Mouse (Mus musculus) hindbrain, postnatal 0 days (tissue): ENCODE measurements at regions not wholly inside any gene's neighbourhood (a gene's known extent, or its start where the extent isn't known, plus 50 kb on each side); places are given as distances from the start of the nearest gene placed in this dataset.

Experiments
- ATAC-seq: fragments of 200-750 bp; cut with Nextera tagmentation; 2 replicates; pipeline ENCODE4 v1.8.0; 2017; ENCODE audit warnings: mild to moderate bottlenecking, moderate TSS enrichment, moderate library complexity
- DNase-seq: peaks from one replicate; pipeline ENCODE4 v3.0.0-alpha.2; 2015; ENCODE audit warnings: low spot score
- H3K27ac ChIP-seq: fragments of 300-500 bp; sonication (generic); 2 replicates; pipeline ENCODE4 v1.5.1; 2014; ENCODE audit warnings: mild to moderate bottlenecking
- H3K27me3 ChIP-seq: fragments of 300-500 bp; sonication (generic); 2 replicates; pipeline ENCODE4 v1.6.1; 2014; ENCODE audit warnings: low read length, mixed read lengths; ENCODE audit not compliant: insufficient read depth
- H3K36me3 ChIP-seq: fragments of 300-500 bp; sonication (generic); 2 replicates; pipeline ENCODE4 v1.6.1; 2014; ENCODE audit warnings: low read length, mixed read lengths; ENCODE audit not compliant: insufficient read depth
- H3K4me1 ChIP-seq: fragments of 300-500 bp; sonication (generic); 2 replicates; pipeline ENCODE4 v1.6.1; 2014; ENCODE audit warnings: antibody characterized with exemption, low read length, mixed read lengths; ENCODE audit not compliant: insufficient read depth
- H3K4me2 ChIP-seq: fragments of 300-500 bp; sonication (generic); 2 replicates; pipeline ENCODE4 v1.6.1; 2014; ENCODE audit warnings: low read depth, mild to moderate bottlenecking, low read length, moderate library complexity, mixed read lengths
- H3K4me3 ChIP-seq: fragments of 300-500 bp; sonication (generic); 2 replicates; pipeline ENCODE4 v1.5.1; 2014; ENCODE audit warnings: low read length
- H3K9ac ChIP-seq: fragments of 300-500 bp; sonication (generic); replicated peaks from 2 replicates; pipeline ENCODE4 v1.6.1; 2014; ENCODE audit warnings: mild to moderate bottlenecking, low read length, moderate library complexity, mixed read lengths
- H3K9me3 ChIP-seq: fragments of 300-500 bp; sonication (generic); 2 replicates; pipeline ENCODE4 v1.6.1; 2016; ENCODE audit warnings: low read length, mixed read lengths
- CTCF ChIP-seq: IDR thresholded peaks from 2 replicates; pipeline ENCODE4 v1.5.1; 2016; ENCODE audit warnings: antibody characterized with exemption, control low read depth, low read depth
- WGBS: fragments of 180-500 bp; shearing (Covaris S2); extraction: QIAGEN DNeasy Blood & Tissue Kit; methylation state at CpG from one replicate; pipeline ENCODE4 v1.1.7; 2014; 5-methylcytosine and 5-hydroxymethylcytosine counted together

DNA sequence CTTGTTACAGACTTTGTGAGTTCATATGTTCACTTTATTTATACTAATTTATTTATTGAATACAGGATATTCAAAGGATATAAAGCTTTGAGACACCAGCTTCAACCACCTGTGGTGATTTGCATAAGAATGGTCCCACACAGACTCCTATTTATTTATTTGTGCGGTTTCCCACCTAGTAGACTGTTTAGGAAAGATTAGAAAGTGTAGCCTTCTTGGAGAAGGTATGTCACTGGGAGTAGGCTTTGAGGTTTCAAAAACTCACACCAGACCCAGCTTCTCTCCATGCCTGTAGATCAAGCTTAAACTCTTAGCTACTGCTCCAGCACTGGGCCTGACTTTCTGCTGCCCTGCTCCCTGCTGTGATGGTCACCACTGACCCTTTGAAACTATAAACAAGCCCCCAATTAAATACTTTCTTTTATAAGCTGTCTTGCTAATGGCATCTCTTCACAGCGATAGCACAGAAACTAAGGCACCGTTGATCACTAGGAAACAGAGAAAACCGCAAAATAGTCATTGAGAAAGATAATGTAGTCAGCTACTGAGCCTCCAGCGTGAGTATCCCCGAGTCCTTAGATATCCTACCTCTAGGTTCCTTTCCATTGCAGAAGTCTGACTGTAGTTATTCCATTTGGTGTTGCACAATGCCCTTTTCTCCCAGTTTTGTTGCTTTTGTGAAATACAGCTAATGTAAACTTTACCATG is 89.3 kb upstream of the Ifne start:
- no peak overlapping the region for H3K27ac ChIP-seq
- H3K9ac ChIP-seq: no peak overlapping the region
- no peaks in the 10 kb centered on the region for H3K4me1 ChIP-seq
- no peak for DNase-seq
- H3K4me3 ChIP-seq: no peak overlapping the region
- TF ChIP-seq CTCF: no peak
- H3K27me3 ChIP-seq: no peaks in the 10 kb centered on the region
- H3K4me2 ChIP-seq: no peak overlapping the region
- no peaks in the 10 kb centered on the region for H3K9me3 ChIP-seq
- WGBS: 51% methylated on average over 6 of the region's 6 CpGs
- no peaks in the 10 kb centered on the region for H3K36me3 ChIP-seq
- no peak for ATAC-seq

DNA sequence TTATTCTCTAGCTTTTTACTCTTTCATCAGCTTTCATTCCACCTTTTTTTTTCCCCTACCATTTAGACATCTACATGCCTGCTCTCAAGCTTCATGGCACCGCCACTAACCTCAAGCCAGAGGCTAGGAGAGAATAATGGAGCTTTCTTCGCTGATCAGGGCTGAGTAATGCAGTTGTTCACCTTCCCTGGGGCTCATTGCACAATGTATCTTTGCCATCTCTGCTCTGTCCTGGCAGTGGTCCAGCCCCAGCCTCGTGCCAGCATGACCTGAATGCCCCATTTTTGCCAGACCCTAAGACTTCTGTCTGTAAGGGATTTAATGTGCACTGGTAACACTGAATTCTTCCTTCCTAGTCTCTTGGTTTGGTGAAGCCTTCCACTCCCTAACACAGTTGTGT is 79.6 kb upstream of the Ifne start:
- 49% methylated on average over 3 of the region's 3 CpGs for WGBS
- TF ChIP-seq CTCF: no peak
- no peak overlapping the region for H3K4me3 ChIP-seq
- DNase-seq (no peak), ATAC-seq (no peak)
- H3K4me1 ChIP-seq: no peaks in the 10 kb centered on the region
- H3K9me3 ChIP-seq: no peaks in the 10 kb centered on the region
- H3K4me2 ChIP-seq: no peak overlapping the region
- no peak overlapping the region for H3K9ac ChIP-seq
- no peaks in the 10 kb centered on the region for H3K36me3 ChIP-seq
- no peaks in the 10 kb centered on the region for H3K27me3 ChIP-seq
- no peak overlapping the region for H3K27ac ChIP-seq

GRCm38 (mm10) chr4:88956605-88957004 is 76.6 kb upstream of the Ifne start:
- DNase-seq (no peak), ATAC-seq (no peak)
- H3K27me3 ChIP-seq: no peaks in the 10 kb centered on the region
- H3K27ac ChIP-seq: no peak overlapping the region
- WGBS: 59% methylated on average over 4 of the region's 4 CpGs
- H3K36me3 ChIP-seq: no peaks in the 10 kb centered on the region
- H3K4me1 ChIP-seq: no peaks in the 10 kb centered on the region
- TF ChIP-seq CTCF: no peak
- H3K9me3 ChIP-seq: no peaks in the 10 kb centered on the region
- no peak overlapping the region for H3K4me3 ChIP-seq
- no peak overlapping the region for H3K9ac ChIP-seq
- no peak overlapping the region for H3K4me2 ChIP-seq

GRCm38 (mm10) chr4:88956151-88956550 is 76.2 kb upstream of the Ifne start:
- no peaks in the 10 kb centered on the region for H3K36me3 ChIP-seq
- DNase-seq (no peak), ATAC-seq (no peak)
- TF ChIP-seq CTCF: no peak
- no peaks in the 10 kb centered on the region for H3K27me3 ChIP-seq
- H3K27ac ChIP-seq: no peak overlapping the region
- H3K9me3 ChIP-seq: no peaks in the 10 kb centered on the region
- no peak overlapping the region for H3K9ac ChIP-seq
- no peak overlapping the region for H3K4me3 ChIP-seq
- H3K4me2 ChIP-seq: no peak overlapping the region
- 44% methylated on average over 7 of the region's 7 CpGs for WGBS
- no peaks in the 10 kb centered on the region for H3K4me1 ChIP-seq

GRCm38 (mm10) chr4:88955571-88955970 is 75.6 kb upstream of the Ifne start:
- no peaks in the 10 kb centered on the region for H3K4me1 ChIP-seq
- no peaks in the 10 kb centered on the region for H3K27me3 ChIP-seq
- TF ChIP-seq CTCF: no peak
- no peak overlapping the region for H3K9ac ChIP-seq
- H3K27ac ChIP-seq: no peak overlapping the region
- 85% methylated on average over 7 of the region's 7 CpGs for WGBS
- no peak overlapping the region for H3K4me3 ChIP-seq
- H3K4me2 ChIP-seq: no peak overlapping the region
- no peak for ATAC-seq
- H3K9me3 ChIP-seq: no peaks in the 10 kb centered on the region
- DNase-seq: no peak
- H3K36me3 ChIP-seq: no peaks in the 10 kb centered on the region

- DNase-seq: no peak
- no peaks in the 10 kb centered on the region for H3K4me1 ChIP-seq
- H3K27me3 ChIP-seq: no peaks in the 10 kb centered on the region
- no peak for TF ChIP-seq CTCF
- no peak for ATAC-seq
- no peak overlapping the region for H3K9ac ChIP-seq
- H3K27ac ChIP-seq: no peak overlapping the region
- no peaks in the 10 kb centered on the region for H3K9me3 ChIP-seq
- H3K36me3 ChIP-seq: no peaks in the 10 kb centered on the region
- H3K4me3 ChIP-seq: no peak overlapping the region
- no peak overlapping the region for H3K4me2 ChIP-seq
- 96% methylated on average over 3 of the region's 3 CpGs for WGBS
These were observed 74.0 kb upstream of the Ifne start for GRCm38 (mm10) chr4:88954045-88954444.

GRCm38 (mm10) chr4:88951034-88951336 is 71.0 kb upstream of the Ifne start:
- no peak overlapping the region for H3K4me3 ChIP-seq
- ATAC-seq: no peak
- H3K4me2 ChIP-seq: no peak overlapping the region
- H3K9ac ChIP-seq: no peak overlapping the region
- no peaks in the 10 kb centered on the region for H3K9me3 ChIP-seq
- H3K27me3 ChIP-seq: no peaks in the 10 kb centered on the region
- no peaks in the 10 kb centered on the region for H3K4me1 ChIP-seq
- no peak overlapping the region for H3K27ac ChIP-seq
- no peak for DNase-seq
- no peaks in the 10 kb centered on the region for H3K36me3 ChIP-seq
- WGBS: 42% methylated on average over 1 of the region's 1 CpGs
- no peak for TF ChIP-seq CTCF
